Mouse (Mus musculus): ENCODE data around the gene Neurl1a. TPM values are rescaled to one million over a fixed set of nuclear protein-coding genes. Genes with fewer than 3 reads are reported as not detected.

Neurl1a gene
- polyA plus RNA-seq, 1 experiment from 2014 or later: 0.70 TPM

GRCm38 (mm10) chr19:47282050-47282454 lies 103.4 kb downstream of the Neurl1a start:
- DNase-seq (ENCODE audit: low spot score): no peak

GRCm38 (mm10) chr19:47282688-47283215 lies 104.1 kb downstream of the Neurl1a start:
- DNase-seq (ENCODE audit: low spot score): no peak

- DNase-seq (ENCODE audit: low spot score): no peak
Observed at GRCm38 (mm10) chr19:47285581-47285980, 107.0 kb downstream of the Neurl1a start.

GRCm38 (mm10) chr19:47286886-47287450 lies 108.3 kb downstream of the Neurl1a start:
- DNase-seq (ENCODE audit: low spot score): no peak

GRCm38 (mm10) chr19:47291307-47292080 lies 112.9 kb downstream of the Neurl1a start:
- no peak for DNase-seq (ENCODE audit: low spot score)

- DNase-seq (ENCODE audit: low spot score): no peak
Observed at GRCm38 (mm10) chr19:47292451-47292951, 113.9 kb downstream of the Neurl1a start.

GRCm38 (mm10) chr19:47298100-47298499 lies 119.5 kb downstream of the Neurl1a start:
- no peak for DNase-seq (ENCODE audit: low spot score)

- DNase-seq (ENCODE audit: low spot score): no peak
Observed at GRCm38 (mm10) chr19:47301303-47302190, 122.9 kb downstream of the Neurl1a start.

- DNase-seq (ENCODE audit: low spot score): no peak
Observed at GRCm38 (mm10) chr19:47302191-47302852, 123.7 kb downstream of the Neurl1a start.

GRCm38 (mm10) chr19:47303128-47303527 lies 124.5 kb downstream of the Neurl1a start:
- no peak for DNase-seq (ENCODE audit: low spot score)

GRCm38 (mm10) chr19:47304170-47304745 lies 125.6 kb downstream of the Neurl1a start:
- DNase-seq (ENCODE audit: low spot score): no peak

- no peak for DNase-seq (ENCODE audit: low spot score)
Observed at GRCm38 (mm10) chr19:47305401-47305800, 126.8 kb downstream of the Neurl1a start.

- DNase-seq (ENCODE audit: low spot score): no peak
Observed at GRCm38 (mm10) chr19:47306128-47306916, 127.7 kb downstream of the Neurl1a start.

- no peak for DNase-seq (ENCODE audit: low spot score)
Observed at GRCm38 (mm10) chr19:47306917-47307315, 128.3 kb downstream of the Neurl1a start.

Small RNAs within 50 kb of the gene (microRNA-seq; reads per million reads assigned to microRNA genes)
- not detected for gene Mir6995 (ENCODE audit: borderline number of aligned reads)

Other genes with a start within 250 kb of the Neurl1a start
- 0.37 and 0.39 TPM in 2 replicates for gene Ina, start 164.1 kb upstream of the Neurl1a start, polyA plus RNA-seq (2015; fragmentation: Nextera tagmentation; extraction: Ambion mirVana)
- gene Nt5c2, start 163.7 kb upstream of the Neurl1a start, polyA plus RNA-seq (2015; fragmentation: Nextera tagmentation; extraction: Ambion mirVana): 104 and 120 TPM in 2 replicates
- gene Pcgf6, start 127.9 kb upstream of the Neurl1a start, polyA plus RNA-seq (2015; fragmentation: Nextera tagmentation; extraction: Ambion mirVana): 14.1 and 16.8 TPM in 2 replicates
- 5.4 and 6.0 TPM in 2 replicates for gene Taf5, start 111.1 kb upstream of the Neurl1a start, polyA plus RNA-seq (2015; fragmentation: Nextera tagmentation; extraction: Ambion mirVana)
- 1,758 and 1,903 TPM in 2 replicates for gene Usmg5, start 88.2 kb upstream of the Neurl1a start, polyA plus RNA-seq (2015; fragmentation: Nextera tagmentation; extraction: Ambion mirVana)
- gene Pdcd11, start 88.1 kb upstream of the Neurl1a start, polyA plus RNA-seq (2015; fragmentation: Nextera tagmentation; extraction: Ambion mirVana): 8.2 and 9.1 TPM in 2 replicates
- gene Calhm2, start 40.5 kb upstream of the Neurl1a start, polyA plus RNA-seq (2015; fragmentation: Nextera tagmentation; extraction: Ambion mirVana): 7.6 and 7.7 TPM in 2 replicates
- not detected in 2 replicates for gene Calhm1, start 34.6 kb upstream of the Neurl1a start, polyA plus RNA-seq (2015; fragmentation: Nextera tagmentation; extraction: Ambion mirVana)
- 0.13 and 0.28 TPM in 2 replicates for gene Calhm3, start 21.1 kb upstream of the Neurl1a start, polyA plus RNA-seq (2015; fragmentation: Nextera tagmentation; extraction: Ambion mirVana)

All from thymus, postnatal 0 days (tissue).